Mouse (Mus musculus): ENCODE data around the gene Spop.
"Not testable (repeated sequence)": the region's sequence is repeated elsewhere in the genome, so short reads cannot be mapped to it uniquely, and the experiment has no call there.

GRCm38 (mm10) chr11:95406398-95406797, 7.5 kb upstream of the Spop start:
- TF ChIP-seq CTCF (IDR thresholded peaks at IDR 0.05; ENCODE audit: low read depth); EP300 (optimal IDR thresholded peaks at IDR 0.05): not testable (repeated sequence)
